Mouse (Mus musculus) liver, postnatal 0 days (tissue): ENCODE measurements around the gene Ralgapa1. TPM values are rescaled to one million over a fixed set of nuclear protein-coding genes. Genes with fewer than 3 reads are reported as not detected.

ENCODE experiments used
- ATAC-seq: fragments of 200-750 bp; cut with Nextera tagmentation; 2 replicates; pipeline ENCODE4 v1.8.0; 2017; ENCODE audit warnings: mild to moderate bottlenecking, moderate library complexity
- DNase-seq: peaks from one replicate; pipeline ENCODE4 v3.0.0-alpha.2; 2016
- H3K27ac ChIP-seq: fragments of 300-500 bp; sonication (generic); 2 replicates; pipeline ENCODE4 v1.5.1; 2014; ENCODE audit warnings: antibody characterized with exemption, moderate library complexity, mild to moderate bottlenecking, low read depth
- H3K27me3 ChIP-seq: fragments of 300-500 bp; sonication (generic); 2 replicates; pipeline ENCODE4 v1.6.1; 2014; ENCODE audit warnings: low read length, control low read depth, mixed read lengths; ENCODE audit not compliant: insufficient read depth
- H3K36me3 ChIP-seq: fragments of 300-500 bp; sonication (generic); replicated peaks from 2 replicates; pipeline ENCODE4 v1.6.1; 2014; ENCODE audit warnings: mild to moderate bottlenecking, control low read depth, low read length, moderate library complexity, mixed read lengths; ENCODE audit not compliant: insufficient read depth
- H3K4me1 ChIP-seq: fragments of 300-500 bp; sonication (generic); 2 replicates; pipeline ENCODE4 v1.6.1; 2014; ENCODE audit warnings: antibody characterized with exemption, mild to moderate bottlenecking, control low read depth; ENCODE audit not compliant: insufficient read depth
- H3K4me2 ChIP-seq: fragments of 300-500 bp; sonication (generic); 2 replicates; pipeline ENCODE4 v1.6.1; 2014; ENCODE audit warnings: low read depth, mild to moderate bottlenecking, low read length, moderate library complexity, mixed read lengths
- H3K4me3 ChIP-seq: fragments of 300-500 bp; sonication (generic); 2 replicates; pipeline ENCODE4 v1.5.1; 2014; ENCODE audit warnings: low read depth, low read length
- H3K9ac ChIP-seq: fragments of 300-500 bp; sonication (generic); replicated peaks from 2 replicates; pipeline ENCODE4 v1.6.1; 2014; ENCODE audit warnings: mild to moderate bottlenecking, moderate library complexity
- H3K9me3 ChIP-seq: fragments of 300-500 bp; sonication (generic); 2 replicates; pipeline ENCODE4 v1.6.1; 2016; ENCODE audit warnings: mild to moderate bottlenecking, control low read depth, low read length, mixed read lengths
- CTCF ChIP-seq: sonication (generic); IDR thresholded peaks from 2 replicates; pipeline ENCODE4 v1.5.1; 2016; ENCODE audit warnings: antibody characterized with exemption, low read depth
- EP300 ChIP-seq: IDR thresholded peaks from 2 replicates; pipeline ENCODE4 v1.6.1; 2016; ENCODE audit warnings: antibody characterized with exemption, low read depth, mild to moderate bottlenecking
- WGBS: fragments of 180-500 bp; shearing (Covaris S2); extraction: QIAGEN DNeasy Blood & Tissue Kit; methylation state at CpG from one replicate; pipeline ENCODE4 v1.1.7; 2014; ENCODE audit not compliant: insufficient replicate concordance; 5-methylcytosine and 5-hydroxymethylcytosine counted together
- polyA plus RNA-seq: library from polyadenylated mRNA; unstranded; fragments of >200 nt; fragmentation: Nextera tagmentation; extraction: Ambion mirVana; gene quantifications from 2 replicates; pipeline ENCODE4 v1.2.1, GENCODE M21; 2015

The Ralgapa1 gene
- polyA plus RNA-seq, 1 experiment from 2014 or later = 2.8 TPM

DNA sequence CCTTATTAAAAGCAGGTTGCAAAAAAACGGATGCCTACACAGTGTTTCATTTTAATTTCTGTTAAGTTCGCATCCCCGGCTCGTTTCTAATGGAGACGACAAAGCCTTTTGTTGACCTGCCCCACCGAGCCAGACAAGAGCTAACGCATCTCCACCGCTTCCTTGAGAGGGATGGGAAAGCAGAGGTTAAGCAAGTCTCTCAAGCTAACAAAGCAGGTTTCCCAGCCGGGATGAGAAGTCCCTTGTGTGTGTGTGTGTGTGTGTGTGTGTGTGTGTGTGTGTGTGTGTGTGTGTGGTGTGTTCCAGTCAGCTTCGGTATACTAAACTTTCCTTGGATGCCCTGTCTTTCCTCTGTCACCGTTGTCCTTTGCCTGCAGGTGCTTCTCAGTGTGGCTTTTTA, 249.8 kb downstream of the Ralgapa1 start:
- H3K27me3 ChIP-seq = no peaks in the 10 kb centered on the region
- H3K4me3 ChIP-seq = no peak overlapping the region
- H3K9ac ChIP-seq = no peak overlapping the region
- H3K36me3 ChIP-seq = no peaks in the 10 kb centered on the region
- TF ChIP-seq CTCF (no peak), EP300 (no peak)
- no peak overlapping the region for H3K27ac ChIP-seq
- 78% methylated on average over 11 of the region's 11 CpGs for WGBS
- peak; percentile 7 for DNase-seq
- no peak for ATAC-seq
- H3K9me3 ChIP-seq = no peaks in the 10 kb centered on the region
- no peak overlapping the region for H3K4me2 ChIP-seq
- no peaks in the 10 kb centered on the region for H3K4me1 ChIP-seq

DNA sequence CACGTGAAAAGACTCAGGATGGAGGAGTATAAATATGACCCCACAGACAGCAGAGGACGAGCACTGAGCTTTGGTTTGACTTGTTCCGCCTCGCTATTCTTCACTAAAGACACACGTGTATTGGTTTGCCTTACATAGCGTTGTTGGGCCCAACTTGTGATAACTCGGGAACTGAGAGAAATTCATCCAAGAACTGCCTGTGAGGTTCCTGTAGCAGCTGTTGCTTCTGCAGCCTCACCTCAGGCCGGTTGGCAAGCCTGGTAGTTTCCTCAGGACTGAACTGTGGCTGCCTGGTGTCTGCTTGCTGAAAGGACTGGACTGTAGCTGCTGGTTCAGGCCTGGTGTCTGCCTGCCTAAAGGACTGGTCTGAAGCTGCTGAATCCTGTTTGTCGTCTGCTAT, 250.3 kb downstream of the Ralgapa1 start:
- Histone ChIP-seq H3K9me3 (no peaks in the 10 kb centered on the region), H3K4me3 (no peak overlapping the region), H3K4me1 (no peaks in the 10 kb centered on the region), H3K9ac (no peak overlapping the region), H3K27ac (no peak overlapping the region), H3K4me2 (no peak overlapping the region), H3K27me3 (no peaks in the 10 kb centered on the region), H3K36me3 (no peaks in the 10 kb centered on the region)
- ATAC-seq (no peak), DNase-seq (peak; percentile 8)
- no peak for TF ChIP-seq EP300
- TF ChIP-seq CTCF = no peak
- WGBS = 76% methylated on average over 9 of the region's 9 CpGs

DNA sequence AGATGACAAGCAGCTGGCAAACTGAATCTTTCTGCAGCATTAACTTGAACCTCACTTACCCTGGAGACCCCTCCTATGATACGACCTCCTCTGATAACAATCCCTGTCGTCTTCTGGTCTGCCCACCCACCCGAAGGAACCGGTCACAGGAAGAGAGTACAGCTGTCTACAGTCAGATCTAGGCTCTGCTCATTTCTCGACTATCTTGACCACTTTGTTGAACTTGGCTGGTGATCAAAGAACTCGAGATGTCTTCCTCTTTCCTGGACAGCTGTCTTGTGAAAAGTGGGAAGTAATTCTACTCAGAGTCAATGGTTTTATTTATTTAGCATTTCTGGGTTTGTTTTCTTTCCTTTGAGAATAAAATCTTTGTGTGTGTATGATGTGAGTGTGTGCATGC, 251.3 kb downstream of the Ralgapa1 start:
- 34% methylated on average over 6 of the region's 6 CpGs for WGBS
- TF ChIP-seq CTCF = no peak
- no peak for TF ChIP-seq EP300
- Histone ChIP-seq H3K27ac (no peak overlapping the region), H3K36me3 (no peaks in the 10 kb centered on the region), H3K27me3 (no peaks in the 10 kb centered on the region), H3K4me2 (no peak overlapping the region), H3K9me3 (no peaks in the 10 kb centered on the region), H3K9ac (no peak overlapping the region), H3K4me1 (no peaks in the 10 kb centered on the region), H3K4me3 (no peak overlapping the region)
- DNase-seq = no peak
- ATAC-seq = no peak

DNA sequence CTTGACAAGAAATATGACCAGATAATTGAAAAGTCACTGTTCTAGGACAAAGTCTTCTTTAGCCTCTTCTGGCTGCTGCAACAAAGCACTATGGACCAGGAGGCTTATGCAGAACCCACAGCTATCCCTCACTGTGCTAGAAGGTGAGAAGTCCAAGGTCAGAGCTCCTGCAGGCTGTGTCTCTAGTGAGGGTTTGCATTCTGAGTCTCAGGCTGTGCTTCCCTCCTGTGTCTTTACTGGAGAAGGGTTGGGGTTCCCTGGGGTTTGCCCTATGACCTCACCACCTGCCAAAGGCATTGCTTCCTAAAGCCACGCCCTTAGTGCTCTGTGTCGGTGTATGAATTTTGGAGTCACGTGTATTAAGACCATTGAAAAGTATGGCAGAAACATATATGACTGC, 252.5 kb downstream of the Ralgapa1 start:
- H3K4me2 ChIP-seq = no peak overlapping the region
- no peak for DNase-seq
- no peaks in the 10 kb centered on the region for H3K36me3 ChIP-seq
- no peaks in the 10 kb centered on the region for H3K4me1 ChIP-seq
- no peak for ATAC-seq
- 79% methylated on average over 3 of the region's 3 CpGs for WGBS
- no peak for TF ChIP-seq EP300
- TF ChIP-seq CTCF = no peak
- H3K4me3 ChIP-seq = no peak overlapping the region
- no peak overlapping the region for H3K9ac ChIP-seq
- no peak overlapping the region for H3K27ac ChIP-seq
- no peaks in the 10 kb centered on the region for H3K27me3 ChIP-seq
- no peaks in the 10 kb centered on the region for H3K9me3 ChIP-seq

DNA sequence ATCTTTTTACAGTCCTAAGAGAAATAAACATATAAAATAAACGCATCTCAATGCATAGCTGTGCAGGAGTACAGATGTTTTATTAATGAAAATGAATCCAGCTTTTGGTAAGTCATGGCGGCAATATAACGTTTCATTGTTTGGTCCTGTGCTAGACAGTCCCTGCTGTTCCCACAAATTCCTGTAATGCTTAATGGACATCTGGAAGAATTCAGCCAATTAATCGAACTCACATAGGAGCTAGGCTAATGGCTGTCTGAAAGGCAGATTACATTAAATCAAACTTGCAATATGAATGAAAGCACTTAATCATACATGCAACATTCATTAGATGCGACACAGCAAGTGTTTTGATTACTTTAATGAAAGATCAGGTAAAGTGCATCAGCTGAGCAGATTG, 254.1 kb downstream of the Ralgapa1 start:
- TF ChIP-seq EP300 (no peak), CTCF (no peak)
- WGBS = 76% methylated on average over 5 of the region's 5 CpGs

DNA sequence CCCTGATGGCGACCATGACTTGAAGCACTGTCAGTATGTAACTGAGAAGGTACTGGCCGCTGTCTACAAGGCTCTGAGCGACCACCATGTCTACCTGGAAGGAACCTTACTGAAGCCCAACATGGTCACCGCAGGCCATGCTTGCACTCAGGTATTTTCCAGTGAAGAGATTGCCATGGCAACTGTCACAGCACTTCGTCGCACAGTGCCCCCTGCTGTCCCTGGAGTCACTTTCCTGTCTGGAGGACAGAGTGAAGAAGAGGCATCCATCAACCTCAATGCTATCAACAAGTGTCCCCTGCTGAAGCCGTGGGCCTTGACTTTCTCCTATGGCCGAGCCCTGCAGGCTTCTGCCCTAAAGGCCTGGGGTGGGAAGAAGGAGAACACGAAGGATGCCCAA, 255.1 kb downstream of the Ralgapa1 start:
- ATAC-seq = no peak
- Histone ChIP-seq H3K27me3 (no peaks in the 10 kb centered on the region), H3K4me2 (no peak overlapping the region), H3K4me3 (no peak overlapping the region), H3K4me1 (no peaks in the 10 kb centered on the region), H3K27ac (no peak overlapping the region), H3K9me3 (no peaks in the 10 kb centered on the region), H3K36me3 (no peaks in the 10 kb centered on the region), H3K9ac (no peak overlapping the region)
- WGBS = 70% methylated on average over 9 of the region's 9 CpGs
- TF ChIP-seq CTCF = no peak
- no peak for DNase-seq

More for the DNA sequence above, 254.1 kb downstream of the Ralgapa1 start:
- no peak for ATAC-seq
- H3K27me3 ChIP-seq = no peaks in the 10 kb centered on the region
- no peak overlapping the region for H3K4me3 ChIP-seq
- DNase-seq = no peak
- no peaks in the 10 kb centered on the region for H3K4me1 ChIP-seq
- no peak overlapping the region for H3K9ac ChIP-seq
- H3K27ac ChIP-seq = no peak overlapping the region
- no peaks in the 10 kb centered on the region for H3K9me3 ChIP-seq
- no peak overlapping the region for H3K4me2 ChIP-seq
- no peaks in the 10 kb centered on the region for H3K36me3 ChIP-seq

DNA sequence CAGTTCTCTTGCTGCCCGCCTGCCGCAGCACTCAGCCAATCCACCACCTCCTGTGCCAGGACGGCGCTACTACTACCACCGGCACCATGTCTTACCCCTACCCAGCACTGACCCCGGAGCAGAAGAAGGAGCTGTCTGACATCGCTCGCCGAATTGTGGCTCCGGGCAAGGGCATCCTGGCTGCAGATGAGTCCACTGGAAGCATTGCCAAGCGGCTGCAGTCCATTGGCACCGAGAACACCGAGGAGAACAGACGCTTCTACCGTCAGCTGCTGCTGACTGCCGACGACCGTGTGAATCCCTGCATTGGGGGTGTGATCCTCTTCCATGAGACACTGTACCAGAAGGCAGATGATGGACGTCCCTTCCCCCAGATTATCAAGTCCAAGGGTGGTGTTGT, 255.8 kb downstream of the Ralgapa1 start, which contains the start of gene Aldoart2:
Gene Aldoart2, plus strand, starts transcription at position 34 of the 400 bp plus-strand sequence.
- WGBS = 96% methylated on average over 19 of the region's 19 CpGs
- H3K4me1 ChIP-seq = 0 out of 2 replicates have a peak, but pooled peaks cover 3% of the 10 kb centered on the region
- TF ChIP-seq EP300 (no peak), CTCF (no peak)
- no peaks in the 10 kb centered on the region for H3K36me3 ChIP-seq
- no peaks in the 10 kb centered on the region for H3K27me3 ChIP-seq
- H3K4me3 ChIP-seq = no peak within 1 kb of the TSS
- H3K9ac ChIP-seq = no peak within 1 kb of the TSS
- H3K4me2 ChIP-seq = no peak within 1 kb of the TSS
- no peak within 1 kb of the TSS for H3K27ac ChIP-seq
- DNase-seq (no peak), ATAC-seq (no peak)
- no peaks in the 10 kb centered on the region for H3K9me3 ChIP-seq
